Mouse (Mus musculus) myocyte (in vitro differentiated cells): ENCODE results near the gene Rapsn. TPM values are rescaled to one million over a fixed set of nuclear protein-coding genes. Genes with fewer than 3 reads are reported as not detected.

Source experiments
- H3K27me3 ChIP-seq: one replicate; pipeline ENCODE4 v1.6.1; 2011; ENCODE audit not compliant: control insufficient read depth, insufficient read depth, insufficient read length
- H3K36me3 ChIP-seq: one replicate; pipeline ENCODE4 v1.6.1; 2011; ENCODE audit not compliant: control insufficient read depth, insufficient read depth
- H3K4me2 ChIP-seq: one replicate; pipeline ENCODE4 v1.6.1; 2011; ENCODE audit warnings: low read depth, control low read depth
- H3K4me3 ChIP-seq: one replicate; pipeline ENCODE4 v1.5.1; 2011; ENCODE audit warnings: mild to moderate bottlenecking, control low read depth, moderate library complexity
- H3K79me2 ChIP-seq: one replicate; pipeline ENCODE4 v1.6.1; 2011; ENCODE audit not compliant: control insufficient read depth, insufficient read depth
- H3ac ChIP-seq: one replicate; pipeline ENCODE4 v1.6.1; 2011; ENCODE audit not compliant: control insufficient read depth, insufficient read length
- CEBPB ChIP-seq: IDR thresholded peaks from 2 replicates; pipeline ENCODE4 v1.6.1; 2011; ENCODE audit warnings: mild to moderate bottlenecking, moderate library complexity; ENCODE audit not compliant: poor library complexity, insufficient read depth, severe bottlenecking
- E2F4 ChIP-seq: IDR thresholded peaks from one replicate; pipeline ENCODE4 v1.6.1; 2011; ENCODE audit warnings: mild to moderate bottlenecking, control low read depth, moderate library complexity; ENCODE audit not compliant: insufficient read depth
- MAX ChIP-seq: IDR thresholded peaks from one replicate; pipeline ENCODE4 v1.6.1; 2011; ENCODE audit warnings: low read depth, mild to moderate bottlenecking, control low read depth
- MYOD1 ChIP-seq, 3 experiments: IDR thresholded peaks; one replicate each; pipeline ENCODE4 v1.6.1; 2011; ENCODE audit warnings: control low read depth in 2 of 3, low read depth in 2 of 3, mild to moderate bottlenecking in 2 of 3, moderate library complexity in 1 of 3; ENCODE audit not compliant: insufficient read length in 2 of 3, control insufficient read depth in 1 of 3
- MYOG ChIP-seq, 3 experiments: IDR thresholded peaks; one replicate each; pipeline ENCODE4 v1.6.1; 2011; ENCODE audit warnings: control low read depth in 2 of 3, low read depth in 2 of 3, mild to moderate bottlenecking in 2 of 3; ENCODE audit not compliant: insufficient read length in 2 of 3, control insufficient read depth in 1 of 3, insufficient read depth in 1 of 3
- POLR2A ChIP-seq: IDR thresholded peaks from one replicate; pipeline ENCODE4 v1.6.1; 2011; ENCODE audit warnings: low read depth, mild to moderate bottlenecking, control low read depth, moderate library complexity; ENCODE audit not compliant: insufficient read length
- POLR2AphosphoS2 ChIP-seq: IDR thresholded peaks from one replicate; pipeline ENCODE4 v1.6.1; 2011; ENCODE audit warnings: low read depth, control low read depth; ENCODE audit not compliant: insufficient read length
- REST ChIP-seq: IDR thresholded peaks from one replicate; pipeline ENCODE4 v1.6.1; 2011; ENCODE audit warnings: mild to moderate bottlenecking, control low read depth, moderate library complexity; ENCODE audit not compliant: insufficient read depth, insufficient read length
- SRF ChIP-seq: IDR thresholded peaks from one replicate; pipeline ENCODE4 v1.6.1; 2011; ENCODE audit warnings: low read depth; ENCODE audit not compliant: control insufficient read depth, insufficient read length
- TCF12 ChIP-seq: IDR thresholded peaks from one replicate; pipeline ENCODE4 v1.6.1; 2011; ENCODE audit warnings: mild to moderate bottlenecking, control low read depth; ENCODE audit not compliant: poor library complexity, insufficient read depth, severe bottlenecking
- TCF3 ChIP-seq: IDR thresholded peaks from one replicate; pipeline ENCODE4 v1.6.1; 2011; ENCODE audit warnings: low read depth, control low read depth; ENCODE audit not compliant: insufficient read length
- USF1 ChIP-seq: IDR thresholded peaks from one replicate; pipeline ENCODE4 v1.6.1; 2011; ENCODE audit warnings: low read depth, mild to moderate bottlenecking, control low read depth, moderate library complexity
- polyA plus RNA-seq: library from polyadenylated mRNA; unstranded; fragments of >200 nt; fragmentation: generic; extraction: Trizol; gene quantifications from one replicate; pipeline ENCODE4 v1.2.1, GENCODE M21; 2012; ENCODE audit warnings: missing spikeins

The Rapsn gene
- polyA plus RNA-seq, 1 experiment: 199 TPM

DNA sequence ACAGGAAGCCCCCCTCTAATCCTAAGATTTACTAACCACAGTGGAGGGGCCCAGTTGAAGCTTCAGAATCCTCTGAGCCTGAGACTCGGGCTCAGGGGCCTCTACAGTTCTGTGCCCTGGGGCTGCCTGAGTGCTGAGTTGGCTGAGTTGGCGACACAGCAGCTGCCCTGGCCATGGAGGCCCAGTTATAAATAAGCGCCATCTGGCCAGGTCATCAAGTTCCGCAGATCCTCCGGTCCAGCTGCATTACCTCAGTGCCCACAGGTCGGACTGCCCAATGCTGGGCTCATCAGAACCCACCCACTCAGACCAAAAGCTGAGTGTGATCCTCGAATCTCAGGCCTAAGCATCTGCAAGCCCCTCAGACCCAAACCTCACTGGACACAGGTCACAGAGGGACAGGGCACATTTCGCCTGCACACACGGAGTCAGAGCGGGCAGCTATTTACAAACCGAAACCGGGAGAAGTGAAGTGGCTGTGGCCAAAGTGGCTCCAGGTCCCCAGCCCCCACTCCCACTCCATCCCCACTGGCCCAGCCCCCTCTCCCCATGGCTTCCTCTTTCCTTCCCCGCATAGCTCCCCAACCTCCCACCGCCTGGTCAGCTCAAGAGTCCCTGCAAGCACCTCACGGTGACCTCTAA is 48.9 kb downstream of the Rapsn start:
- no peaks in the 10 kb centered on the region for H3K36me3 ChIP-seq
- TF ChIP-seq TCF3 (peak; percentile 11), TCF12 (peak; percentile 19), MAX (no peak), MYOG (IDR thresholded peaks at IDR 0.05; ENCODE audit: control insufficient read depth in 1 of 3, insufficient read depth in 1 of 3, insufficient read length in 2 of 3, low read depth in 2 of 3) (peak; percentile 48 to 92 (median 66)), POLR2A (no peak), MYOD1 (IDR thresholded peaks at IDR 0.05; ENCODE audit: control insufficient read depth in 1 of 3, insufficient read length in 2 of 3, low read depth in 2 of 3) (peak in 2 of 3 experiments; percentile 65 to 85), CEBPB (no peak)
- H3K4me3 ChIP-seq: no peak overlapping the region
- no peak overlapping the region for H3ac ChIP-seq
- H3K27me3 ChIP-seq: no peaks in the 10 kb centered on the region
- no peak overlapping the region for H3K4me2 ChIP-seq
- H3K79me2 ChIP-seq: no peaks in the 10 kb centered on the region

DNA sequence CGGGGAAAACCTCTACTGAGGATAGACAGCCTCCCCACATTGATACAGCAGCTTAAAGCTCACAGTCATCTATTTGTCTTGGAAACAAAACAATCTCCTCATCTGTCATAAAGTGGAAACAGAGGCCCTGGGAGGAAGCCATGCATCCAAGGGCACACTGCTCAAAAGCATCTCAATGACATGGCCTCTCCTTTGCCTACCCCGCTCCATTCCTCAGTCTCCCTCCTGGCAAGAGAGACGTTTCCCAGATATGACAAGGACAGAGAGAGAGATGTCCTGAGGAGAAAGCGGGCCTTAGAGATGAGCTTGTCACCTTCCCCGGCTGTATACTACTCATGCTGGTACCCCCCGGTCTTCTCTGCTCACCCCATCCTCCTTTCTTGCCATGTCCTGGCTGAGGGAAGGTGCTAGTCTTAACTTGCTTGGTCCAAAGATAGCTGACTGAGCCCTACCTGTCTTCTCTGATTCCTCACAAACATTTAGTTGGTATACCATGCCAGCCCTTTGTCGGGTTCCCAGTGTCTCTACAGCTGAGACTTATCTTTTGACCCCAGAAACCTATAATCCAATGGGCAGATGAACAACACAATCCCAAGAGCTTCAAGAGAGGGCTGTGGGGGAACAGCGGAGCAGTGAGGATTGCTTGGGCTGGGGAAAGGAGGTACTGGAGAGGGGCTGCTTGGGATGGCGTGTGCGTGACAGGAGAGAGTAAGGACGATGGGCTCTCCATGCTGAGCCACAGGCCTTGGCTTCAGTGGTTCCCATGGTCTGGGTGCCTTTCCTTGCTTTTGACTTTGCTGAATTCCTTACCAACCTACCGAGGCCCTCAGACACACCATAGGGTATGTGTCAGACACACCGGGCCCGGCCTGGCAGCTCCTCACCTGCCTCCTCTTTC is 50.3 kb downstream of the Rapsn start:
- no peaks in the 10 kb centered on the region for H3K27me3 ChIP-seq
- no peak overlapping the region for H3ac ChIP-seq
- no peaks in the 10 kb centered on the region for H3K79me2 ChIP-seq
- H3K4me3 ChIP-seq: no peak overlapping the region
- no peak overlapping the region for H3K4me2 ChIP-seq
- H3K36me3 ChIP-seq: no peaks in the 10 kb centered on the region
- TF ChIP-seq E2F4 (no peak), POLR2A (no peak)

DNA sequence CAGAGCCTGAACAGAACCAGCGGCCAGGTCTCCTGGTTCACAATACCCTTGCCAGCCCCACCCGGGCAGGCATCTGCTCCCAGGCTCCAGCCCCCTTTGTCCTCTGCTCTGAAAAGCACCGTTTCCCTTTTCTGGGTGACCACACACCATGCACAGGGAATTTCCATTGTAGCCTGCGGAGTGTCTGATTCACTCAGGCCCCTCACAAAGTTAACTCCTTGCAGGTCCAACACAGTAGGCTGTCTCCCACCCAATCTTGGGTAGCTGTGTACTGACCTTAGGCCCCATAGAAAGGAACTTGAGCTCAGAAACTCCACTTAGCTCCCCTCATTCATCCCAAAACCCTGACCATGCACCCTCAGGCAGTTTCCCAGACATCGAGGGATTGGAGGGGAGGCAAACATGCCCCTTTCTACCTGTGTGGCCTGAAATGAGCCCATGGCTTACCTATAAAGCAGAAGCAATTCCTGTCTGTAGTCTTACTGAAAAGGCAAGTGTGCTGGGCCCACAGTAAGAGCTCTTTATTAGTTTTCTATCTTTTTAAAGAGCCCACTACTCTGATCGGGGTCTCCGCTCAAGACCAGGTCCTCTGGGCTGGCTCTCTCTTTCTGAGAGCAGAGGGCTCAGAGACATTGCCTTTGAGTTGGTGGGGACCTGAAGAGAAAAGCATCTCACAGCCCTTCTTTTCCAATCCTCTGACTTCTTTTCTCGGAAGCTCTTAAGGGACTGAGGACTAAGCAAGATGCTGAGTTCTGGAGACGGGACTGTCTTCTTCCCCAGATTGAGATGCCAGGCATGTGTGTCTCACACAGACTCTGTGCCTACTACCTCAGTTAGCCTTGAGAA is 51.2 kb downstream of the Rapsn start:
- H3K4me3 ChIP-seq: no peak overlapping the region
- no peaks in the 10 kb centered on the region for H3K79me2 ChIP-seq
- H3ac ChIP-seq: no peak overlapping the region
- TF ChIP-seq TCF3 (no peak), USF1 (no peak), POLR2A (no peak), MYOG (IDR thresholded peaks at IDR 0.05; ENCODE audit: control insufficient read depth in 1 of 3, insufficient read depth in 1 of 3, insufficient read length in 2 of 3, low read depth in 2 of 3) (no peak), MYOD1 (IDR thresholded peaks at IDR 0.05; ENCODE audit: control insufficient read depth in 1 of 3, insufficient read length in 2 of 3, low read depth in 2 of 3) (no peak), E2F4 (no peak), TCF12 (no peak), SRF (no peak), MAX (no peak), REST (no peak), CEBPB (no peak), POLR2AphosphoS2 (no peak)
- no peaks in the 10 kb centered on the region for H3K27me3 ChIP-seq
- H3K36me3 ChIP-seq: no peaks in the 10 kb centered on the region
- no peak overlapping the region for H3K4me2 ChIP-seq

DNA sequence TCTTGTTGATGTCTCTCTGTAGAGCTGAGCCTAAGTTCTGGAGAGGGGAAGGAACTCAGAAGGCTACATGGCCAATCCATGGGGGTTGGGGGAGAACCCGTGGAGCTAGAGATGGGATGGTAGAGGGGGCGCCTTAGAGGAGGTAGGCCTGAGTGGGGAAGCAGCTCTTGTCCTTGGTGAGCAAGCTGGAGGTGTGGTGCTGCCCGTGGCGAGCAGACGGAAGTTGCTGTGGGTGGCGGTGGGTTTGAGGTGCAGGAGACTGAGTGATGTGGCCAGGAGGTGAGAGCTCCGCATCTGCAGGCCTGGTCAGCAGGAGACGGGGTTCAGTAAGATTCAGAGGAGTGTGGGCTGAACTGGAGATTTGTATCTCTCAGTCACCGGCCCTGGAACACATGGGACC is 52.0 kb downstream of the Rapsn start:
- H3K27me3 ChIP-seq: no peaks in the 10 kb centered on the region
- H3ac ChIP-seq: no peak overlapping the region
- H3K79me2 ChIP-seq: no peaks in the 10 kb centered on the region
- H3K4me3 ChIP-seq: no peak overlapping the region
- H3K4me2 ChIP-seq: no peak overlapping the region
- no peaks in the 10 kb centered on the region for H3K36me3 ChIP-seq
- TF ChIP-seq POLR2AphosphoS2: no peak
- no peak for TF ChIP-seq MYOD1 (IDR thresholded peaks at IDR 0.05; ENCODE audit: control insufficient read depth in 1 of 3, insufficient read length in 2 of 3, low read depth in 2 of 3)
- TF ChIP-seq USF1: no peak
- no peak for TF ChIP-seq CEBPB
- no peak for TF ChIP-seq POLR2A
- TF ChIP-seq TCF3: no peak
- TF ChIP-seq MYOG (IDR thresholded peaks at IDR 0.05; ENCODE audit: control insufficient read depth in 1 of 3, insufficient read depth in 1 of 3, insufficient read length in 2 of 3, low read depth in 2 of 3): no peak
- no peak for TF ChIP-seq REST
- no peak for TF ChIP-seq TCF12
- TF ChIP-seq E2F4: no peak
- TF ChIP-seq SRF: no peak
- TF ChIP-seq MAX: no peak
